Mouse (Mus musculus): ENCODE data around the gene Srebf2.
"Not testable (repeated sequence)": the region's sequence is repeated elsewhere in the genome, so short reads cannot be mapped to it uniquely, and the experiment has no call there.

Gene Srebf2

DNA sequence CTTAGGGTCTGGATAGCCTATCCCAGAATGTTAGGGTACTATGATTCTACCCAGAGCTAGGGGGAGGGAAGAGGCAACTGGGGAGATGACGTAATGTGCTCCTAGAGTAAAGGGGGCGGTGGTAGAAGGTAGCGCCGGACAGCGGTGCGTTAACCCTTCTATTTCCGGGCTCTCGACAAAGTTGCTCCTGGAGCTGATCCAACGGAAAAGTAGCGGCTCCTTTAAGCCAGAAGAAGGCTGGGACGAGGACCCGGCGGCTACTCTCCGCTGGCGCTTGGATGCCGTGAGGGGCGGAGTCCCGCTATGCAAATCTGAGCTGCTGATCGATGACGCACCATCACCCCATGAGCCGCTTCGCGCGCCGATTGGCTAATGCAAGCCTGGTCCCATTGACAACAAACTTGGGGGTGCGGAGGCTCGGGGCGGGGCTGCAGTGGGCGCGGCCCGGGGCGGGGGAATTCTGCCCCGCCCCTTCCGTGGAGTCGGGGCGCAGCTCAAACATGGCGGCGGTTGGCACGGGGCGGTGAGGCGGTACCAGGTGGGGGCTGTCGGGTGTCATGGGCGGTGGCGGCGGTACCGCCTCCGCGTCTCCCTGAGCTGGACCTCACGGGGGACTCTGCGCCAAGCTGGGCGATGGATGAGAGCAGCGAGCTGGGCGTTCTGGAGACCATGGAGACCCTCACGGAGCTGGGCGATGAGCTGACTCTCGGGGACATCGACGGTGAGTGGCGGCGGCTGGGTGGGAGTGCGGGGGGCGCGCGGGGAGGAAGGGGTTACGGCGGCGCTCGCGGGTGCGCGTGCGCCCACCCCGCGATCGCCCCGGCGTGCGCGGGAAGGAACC, at the start of gene Srebf2:
Srebf2 (plus strand) TSS at position 412 of the 841 bp plus-strand sequence.
- DNase-seq: peak; percentile 99

- DNase-seq: peak; percentile 61
These were observed 39.9 kb upstream of the Srebf2 start for GRCm38 (mm10) chr15:82106953-82107555.

DNA sequence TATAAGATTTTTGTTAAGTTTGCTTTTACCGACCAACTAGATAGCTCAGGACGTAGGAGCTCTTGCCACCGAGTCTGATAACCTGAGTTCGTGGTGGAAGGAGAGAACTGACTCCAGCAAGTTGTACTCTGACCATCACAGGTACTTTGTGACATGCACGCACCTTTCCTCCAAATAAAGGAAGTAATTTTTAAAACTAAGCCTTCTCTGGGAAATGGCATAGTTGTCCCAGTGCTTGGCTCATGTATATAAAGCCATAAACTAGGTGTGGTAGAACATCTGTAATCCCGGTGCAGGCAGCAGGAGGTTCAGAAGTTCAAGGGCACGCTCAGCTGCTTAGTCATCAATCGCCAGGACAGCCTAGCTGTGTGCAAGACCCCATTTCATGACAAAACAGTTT, 26.4 kb upstream of the Srebf2 start:
- DNase-seq: no peak

DNA sequence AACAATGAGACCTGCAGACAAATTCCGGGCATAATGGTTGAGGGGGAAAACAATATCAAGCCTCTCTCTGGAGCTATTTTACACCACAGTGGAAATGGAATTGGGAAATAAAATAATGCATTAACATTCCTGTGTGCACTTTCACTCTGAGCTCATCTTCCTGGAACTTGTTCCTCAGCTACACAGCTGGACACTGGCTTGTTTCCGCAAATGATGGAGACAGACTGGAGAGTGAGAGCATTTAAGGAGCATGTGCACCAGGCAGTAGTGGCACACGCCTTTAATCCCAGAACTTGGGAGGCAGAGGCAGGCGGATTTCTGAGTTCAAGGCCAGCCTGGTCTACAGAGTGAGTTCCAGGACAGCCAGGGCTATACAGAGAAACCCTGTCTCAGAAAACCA, 20.3 kb upstream of the Srebf2 start:
- DNase-seq: not testable (repeated sequence)

GRCm38 (mm10) chr15:82127426-82128374, 19.3 kb upstream of the Srebf2 start, which contains the start of gene Ccdc134:
Gene Ccdc134 (plus strand): TSS chr15:82127922.
- DNase-seq: peak; percentile 97

DNA sequence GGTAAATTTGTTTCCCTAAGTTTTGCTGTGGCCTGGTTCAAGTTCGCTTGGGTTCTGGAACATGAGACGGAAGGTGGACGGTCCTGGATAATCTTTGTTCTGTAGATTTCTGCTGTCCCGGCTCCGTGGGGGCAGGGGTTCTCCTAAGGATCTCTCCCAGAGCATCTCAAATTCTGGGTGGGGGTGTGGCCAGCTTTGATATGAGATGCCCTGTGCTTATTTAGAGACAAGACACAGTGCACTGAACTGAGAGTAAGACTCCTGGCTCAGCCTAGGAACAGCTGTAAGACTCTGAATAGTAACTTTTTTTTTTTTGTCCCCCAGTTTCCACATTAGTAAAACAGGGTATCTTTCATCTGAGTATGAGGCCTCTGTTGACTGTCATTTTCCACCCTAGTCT, 18.6 kb upstream of the Srebf2 start:
- peak; percentile 21 for DNase-seq

DNA sequence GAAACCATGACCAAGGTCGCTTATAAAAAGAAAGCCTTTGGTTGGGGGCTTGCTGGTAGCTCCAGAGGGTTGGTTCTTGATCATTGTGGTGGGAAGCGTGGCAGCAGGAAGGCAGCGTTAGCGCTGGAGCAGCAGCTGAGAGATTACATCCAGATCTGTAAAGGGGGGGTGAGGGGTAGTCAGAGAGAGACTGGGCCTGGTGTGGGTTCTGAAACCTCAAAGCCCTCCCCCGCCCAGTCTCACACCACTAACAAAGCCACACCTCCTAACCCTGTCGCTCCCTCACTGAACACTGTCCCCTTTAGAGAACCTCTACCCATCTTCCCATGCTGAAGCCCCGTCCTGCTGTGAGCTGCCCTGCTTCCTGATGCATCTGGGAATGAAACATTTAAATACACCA, 16.4 kb upstream of the Srebf2 start:
- DNase-seq: no peak

GRCm38 (mm10) chr15:82135372-82135771, 11.6 kb upstream of the Srebf2 start:
- DNase-seq: no peak

- peak; percentile 81 for DNase-seq
These were observed 8.4 kb upstream of the Srebf2 start for GRCm38 (mm10) chr15:82138565-82138964.

- DNase-seq: peak; percentile 26
These were observed 7.8 kb upstream of the Srebf2 start for GRCm38 (mm10) chr15:82139196-82139595.

- DNase-seq: no peak
These were observed 6.6 kb upstream of the Srebf2 start for GRCm38 (mm10) chr15:82140355-82140754.

DNA sequence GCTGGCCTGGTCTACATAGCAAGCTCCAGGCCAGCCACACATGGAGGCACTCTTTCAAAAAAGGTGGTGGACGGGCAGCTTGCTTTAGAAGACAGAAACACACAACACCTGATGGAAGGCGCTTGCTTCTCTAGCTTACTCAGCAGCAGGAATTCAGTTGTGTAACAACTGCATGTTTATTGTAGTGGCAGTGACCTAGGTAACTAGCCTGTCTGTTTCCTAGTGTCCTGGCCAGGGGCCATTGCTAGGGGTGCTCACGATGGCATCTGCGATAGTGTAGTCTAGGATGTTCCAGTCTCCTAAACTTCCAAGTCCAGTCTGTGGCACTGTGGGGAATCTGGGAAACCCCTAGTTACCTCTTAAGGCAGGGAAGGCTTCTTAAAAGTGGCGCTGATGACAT, 2.8 kb upstream of the Srebf2 start:
- peak; percentile 20 for DNase-seq

- DNase-seq: no peak
These were observed 1.6 kb upstream of the Srebf2 start for GRCm38 (mm10) chr15:82145408-82145807.

GRCm38 (mm10) chr15:82145851-82146769, 871 bp upstream of the Srebf2 start:
- DNase-seq: no peak

DNA sequence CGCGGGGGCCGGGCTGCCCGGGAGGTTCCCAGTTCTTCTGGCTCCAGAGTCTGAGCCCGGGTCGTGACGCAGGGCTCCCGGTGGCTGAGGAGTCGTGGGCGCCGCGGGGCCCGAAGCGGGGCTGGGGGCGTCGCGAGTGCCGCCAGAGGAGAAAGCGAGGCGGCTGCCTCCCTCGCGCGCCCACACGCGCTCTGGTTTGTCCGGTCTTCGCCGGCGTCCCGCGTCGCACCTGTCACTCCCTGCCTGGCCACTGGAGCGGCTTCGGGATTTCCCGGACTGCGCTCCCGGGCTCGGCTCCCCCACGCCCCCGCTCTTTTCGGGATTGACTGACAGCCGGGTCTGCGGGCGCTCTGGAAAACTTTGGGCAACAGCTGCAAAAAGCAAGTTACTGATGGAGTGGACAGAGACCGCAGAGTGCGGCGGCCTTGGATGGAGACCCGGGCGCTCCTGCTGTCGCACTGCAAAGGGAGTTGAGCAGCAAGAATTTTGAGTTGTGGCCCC, 680 bp downstream of the Srebf2 start:
- peak; percentile 72 for DNase-seq

DNA sequence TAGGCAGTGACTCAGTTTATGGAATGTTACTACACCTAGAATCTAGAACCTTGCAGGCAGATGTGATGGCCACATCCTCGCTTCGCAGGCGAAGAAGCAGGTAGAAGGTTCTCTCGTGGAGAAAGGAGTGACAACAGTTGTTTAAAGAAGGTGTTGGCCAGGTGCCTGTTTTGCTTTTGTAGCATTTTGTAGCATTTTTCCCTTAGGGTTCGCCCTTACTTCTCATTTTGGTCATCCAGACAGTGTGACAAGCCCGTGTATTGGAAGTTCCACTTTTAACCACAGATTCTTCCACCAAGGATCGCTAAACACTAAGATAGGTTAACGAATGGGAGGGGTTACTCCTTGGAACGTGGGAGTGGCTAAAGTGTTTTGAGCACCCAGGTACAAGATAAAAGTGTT, 1.5 kb downstream of the Srebf2 start:
- no peak for DNase-seq

GRCm38 (mm10) chr15:82150042-82150441, 3.1 kb downstream of the Srebf2 start:
- DNase-seq: no peak

GRCm38 (mm10) chr15:82151176-82151575, 4.2 kb downstream of the Srebf2 start:
- no peak for DNase-seq

DNA sequence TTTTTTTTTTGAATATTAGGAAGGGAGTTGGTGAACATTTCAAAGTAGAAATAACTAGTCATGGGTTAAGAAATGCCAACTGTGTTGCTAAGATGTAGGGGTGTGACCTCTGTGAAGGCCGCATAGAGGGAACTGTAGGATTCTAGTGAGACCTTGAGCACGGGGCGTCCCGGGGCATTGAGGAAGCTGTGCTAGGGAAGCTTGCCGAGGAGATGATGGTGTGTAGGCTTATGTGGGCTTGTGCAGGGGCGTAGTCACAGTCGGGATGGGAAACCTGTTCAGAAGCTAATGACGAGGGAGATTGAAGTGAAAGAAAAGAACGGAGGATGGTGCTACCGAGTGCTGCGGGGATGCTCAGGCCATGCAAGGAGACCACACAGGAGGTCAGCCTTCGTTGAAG, 5.0 kb downstream of the Srebf2 start:
- no peak for DNase-seq

GRCm38 (mm10) chr15:82152435-82152834, 5.5 kb downstream of the Srebf2 start:
- DNase-seq: no peak

GRCm38 (mm10) chr15:82156298-82156697, 9.3 kb downstream of the Srebf2 start:
- DNase-seq: no peak

DNA sequence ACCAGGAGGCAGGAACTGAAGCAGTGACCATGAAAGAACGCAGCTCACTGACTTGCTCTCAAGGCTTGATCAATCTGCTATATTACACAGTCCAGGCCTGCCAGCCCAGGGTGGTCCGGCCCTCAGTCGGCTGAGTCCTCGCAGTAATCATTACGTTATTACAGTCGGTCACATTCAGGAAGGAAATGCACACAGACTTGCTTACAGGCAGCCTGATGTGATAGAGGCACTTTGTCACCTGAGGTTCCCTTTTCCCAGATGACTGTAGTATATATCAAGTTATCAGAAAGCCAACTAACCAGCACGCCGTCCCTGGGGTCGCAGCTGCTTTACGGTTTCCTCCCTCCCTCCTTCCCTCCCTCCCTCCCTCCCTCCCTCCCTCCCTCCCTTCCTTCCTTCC, 9.9 kb downstream of the Srebf2 start:
- no peak for DNase-seq
